9 mouse cellular contexts compared by ENCODE assay signal in genomic region chr9:109097291-109097690, GRCm38 (mm10). TPM values are rescaled to one million over a fixed set of nuclear protein-coding genes. Genes with fewer than 3 reads are reported as not detected.
DNase-seq lines count a peak whose midpoint lies in the region; ATAC-seq and TF ChIP-seq lines count a peak whose summit lies in the region.
"Had no signal": no experiment of that assay in that cellular context is flagged by ENCODE, and none has a peak within 500 bp of the region (broad histone marks: within the 10 kb centered on the region; RNA-seq: fewer than 3 reads in every experiment).

No protein-coding gene starts in this region.

- no peaks in the 10 kb centered on the region for H3K27me3 ChIP-seq in kidney, embryonic 15.5 days
- H3K27me3 ChIP-seq in heart, embryonic 15.5 days = no peaks in the 10 kb centered on the region
- H3K27me3 ChIP-seq in liver, embryonic 16.5 days (ENCODE audit: control insufficient read depth, insufficient read depth, low read depth, low read length) = peaks cover 37% of the 10 kb centered on the region

- H3K27ac ChIP-seq in kidney, embryonic 15.5 days = peak overlapping the region; percentile 98
- peak overlapping the region; percentile 98 for H3K27ac ChIP-seq in heart, embryonic 15.5 days
- peak overlapping the region; percentile 81 for H3K27ac ChIP-seq in liver, embryonic 16.5 days (ENCODE audit: low read length)
- H3K27ac ChIP-seq in olfactory bulb, adult 2 months (ENCODE audit: insufficient read depth, low read depth, low read length) = peak overlapping the region; percentile 93

- TF ChIP-seq CTCF in olfactory bulb, adult 2 months (IDR thresholded peaks at IDR 0.05; ENCODE audit: insufficient read depth, low read depth, low read length) = no peak

- intact Hi-C loops in left cerebral cortex, postnatal 10 days (cut with DNase I) = loop anchor here (10.0 kb wide), 1 partner anchor 738 kb away; the partner anchor contains the start of gene Nme6

- peak overlapping the region; percentile 84; the same call in 1 of the 2 replicates for H3K9ac ChIP-seq in kidney, embryonic 15.5 days
- peak overlapping the region; percentile 84 for H3K9ac ChIP-seq in heart, embryonic 15.5 days
- H3K9ac ChIP-seq in liver, embryonic 16.5 days (ENCODE audit: low read depth, low read length) = no peak overlapping the region

- DNase-seq in kidney, adult 8-10 months = no peak
- DNase-seq in ovary, adult 18-20 months (ENCODE audit: low spot score) = no peak
- no peak for DNase-seq in right cerebral cortex, adult 2 months (ENCODE audit: low spot score in 2 of 2)
- DNase-seq in left cerebral cortex, postnatal 10 days (ENCODE audit: extremely low spot score in 1 of 2, low spot score in 2 of 2) = no peak

- H3K4me1 ChIP-seq in kidney, embryonic 15.5 days = peaks cover 79% of the 10 kb centered on the region
- H3K4me1 ChIP-seq in heart, embryonic 15.5 days (replicated peaks) = peaks cover 66% of the 10 kb centered on the region
- peaks cover 3% of the 10 kb centered on the region for H3K4me1 ChIP-seq in liver, embryonic 16.5 days (ENCODE audit: control insufficient read depth, low read depth, low read length)
- H3K4me1 ChIP-seq in olfactory bulb, adult 2 months (ENCODE audit: control insufficient read depth, insufficient read depth, low read length) = peaks cover 35% of the 10 kb centered on the region

- 20% methylated on average over 6 of the region's 6 CpGs for WGBS in kidney, embryonic 15.5 days
- 25% methylated on average over 6 of the region's 6 CpGs for WGBS in heart, embryonic 15.5 days
- WGBS in liver, embryonic 16.5 days (ENCODE audit: insufficient replicate concordance) = 50% methylated on average over 6 of the region's 6 CpGs
- WGBS in olfactory bulb, adult 2 months = 46% methylated on average over 6 of the region's 6 CpGs

- peaks cover 21% of the 10 kb centered on the region for H3K36me3 ChIP-seq in kidney, embryonic 15.5 days
- no peaks in the 10 kb centered on the region; the same call in 1 of the 2 replicates for H3K36me3 ChIP-seq in heart, embryonic 15.5 days
- no peaks in the 10 kb centered on the region for H3K36me3 ChIP-seq in liver, embryonic 16.5 days (ENCODE audit: control insufficient read depth, insufficient read depth)

- TF ChIP-seq POLR2A in olfactory bulb, adult 2 months (IDR thresholded peaks at IDR 0.05; ENCODE audit: insufficient read depth, low read depth, low read length) = no peak

- H3K4me2 ChIP-seq in kidney, embryonic 15.5 days = peak overlapping the region; percentile 86
- H3K4me2 ChIP-seq in heart, embryonic 15.5 days = peak overlapping the region; percentile 82
- peak overlapping the region; percentile 62 for H3K4me2 ChIP-seq in liver, embryonic 16.5 days (ENCODE audit: low read depth, low read length)

- H3K9me3 ChIP-seq in kidney, embryonic 15.5 days (replicated peaks) = no peaks in the 10 kb centered on the region
- H3K9me3 ChIP-seq in heart, embryonic 15.5 days (replicated peaks) = no peaks in the 10 kb centered on the region
- no peaks in the 10 kb centered on the region for H3K9me3 ChIP-seq in liver, embryonic 16.5 days (replicated peaks; ENCODE audit: control insufficient read depth, low read length)

- ATAC-seq in kidney, embryonic 15.5 days (replicated peaks; ENCODE audit: low FRiP score) = no peak
- no peak for ATAC-seq in heart, embryonic 15.5 days (replicated peaks; ENCODE audit: insufficient number of reproducible peaks, insufficient read depth, low FRiP score, low read depth)
- ATAC-seq in liver, embryonic 16.5 days (ENCODE audit: low read depth) = no peak

- peak overlapping the region; percentile 67 for H3K4me3 ChIP-seq in kidney, embryonic 15.5 days (replicated peaks)
- H3K4me3 ChIP-seq in heart, embryonic 15.5 days = peak overlapping the region; percentile 76
- H3K4me3 ChIP-seq in liver, embryonic 16.5 days (ENCODE audit: low read depth, low read length) = peak overlapping the region; percentile 59
- H3K4me3 ChIP-seq in olfactory bulb, adult 2 months (ENCODE audit: insufficient read depth, low read depth, low read length) = 0 out of 2 replicates have a peak overlapping the region, but pooled peaks have one; percentile 90

RNA-seq across cellular contexts. Expression of gene Plxnb1, which starts 2.1 kb away (rescaled TPM):
- 15.2 and 19.4 TPM in 2 replicates for polyA plus RNA-seq in kidney, embryonic 15.5 days (2015; fragmentation: Nextera tagmentation; extraction: Ambion mirVana)
- 6.3 and 10.3 TPM in 2 replicates for polyA plus RNA-seq in heart, embryonic 15.5 days (2015; fragmentation: Nextera tagmentation; extraction: Ambion mirVana)
- 4.9 and 6.3 TPM in 2 replicates for polyA plus RNA-seq in liver, embryonic 16.5 days (2015; fragmentation: Nextera tagmentation; extraction: Ambion mirVana)
- polyA plus RNA-seq in olfactory bulb, adult 2 months (2012; ENCODE audit: insufficient read depth, insufficient read length, low replicate concordance, missing spikeins) = not detected in 2 replicates
- total RNA-seq in left cerebral cortex, postnatal 10 days (2021) = 10 to 100 TPM; 56.9 to 65.2 TPM
- polyA plus RNA-seq: G1E had no signal

RNA-seq across cellular contexts. Expression of gene Tma7, which starts 14.9 kb away (rescaled TPM):
- 616 and 693 TPM in 2 replicates for polyA plus RNA-seq in kidney, embryonic 15.5 days (2015; fragmentation: Nextera tagmentation; extraction: Ambion mirVana)
- 417 and 539 TPM in 2 replicates for polyA plus RNA-seq in heart, embryonic 15.5 days (2015; fragmentation: Nextera tagmentation; extraction: Ambion mirVana)
- 259 and 313 TPM in 2 replicates for polyA plus RNA-seq in liver, embryonic 16.5 days (2015; fragmentation: Nextera tagmentation; extraction: Ambion mirVana)
- polyA plus RNA-seq in olfactory bulb, adult 2 months (2012; ENCODE audit: insufficient read depth, insufficient read length, low replicate concordance, missing spikeins) = not detected in 2 replicates
- total RNA-seq in left cerebral cortex, postnatal 10 days (2021) = 100 to 1,000 TPM; 384 to 385 TPM

RNA-seq across cellular contexts. Expression of gene Ccdc51, which starts 15.0 kb away (rescaled TPM):
- 12.9 and 13.6 TPM in 2 replicates for polyA plus RNA-seq in kidney, embryonic 15.5 days (2015; fragmentation: Nextera tagmentation; extraction: Ambion mirVana)
- polyA plus RNA-seq in heart, embryonic 15.5 days (2015; fragmentation: Nextera tagmentation; extraction: Ambion mirVana) = 14.2 and 14.3 TPM in 2 replicates
- 10.0 and 11.9 TPM in 2 replicates for polyA plus RNA-seq in liver, embryonic 16.5 days (2015; fragmentation: Nextera tagmentation; extraction: Ambion mirVana)
- polyA plus RNA-seq in olfactory bulb, adult 2 months (2012; ENCODE audit: insufficient read depth, insufficient read length, low replicate concordance, missing spikeins) = not detected in 2 replicates
- 1 to 10 TPM; 6.4 TPM for total RNA-seq in left cerebral cortex, postnatal 10 days (2021)

RNA-seq across cellular contexts. Expression of gene Atrip, which starts 23.4 kb away (rescaled TPM):
- polyA plus RNA-seq in kidney, embryonic 15.5 days (2015; fragmentation: Nextera tagmentation; extraction: Ambion mirVana) = 26.3 and 27.0 TPM in 2 replicates
- polyA plus RNA-seq in heart, embryonic 15.5 days (2015; fragmentation: Nextera tagmentation; extraction: Ambion mirVana) = 15.9 and 18.2 TPM in 2 replicates
- polyA plus RNA-seq in liver, embryonic 16.5 days (2015; fragmentation: Nextera tagmentation; extraction: Ambion mirVana) = 8.5 and 8.8 TPM in 2 replicates
- polyA plus RNA-seq in olfactory bulb, adult 2 months (2012; ENCODE audit: insufficient read depth, insufficient read length, low replicate concordance, missing spikeins) = not detected in 2 replicates
- 10 to 100 TPM; 24.4 to 29.0 TPM for total RNA-seq in left cerebral cortex, postnatal 10 days (2021)

RNA-seq across cellular contexts. Expression of gene Trex1, which starts 37.8 kb away (rescaled TPM):
- polyA plus RNA-seq in kidney, embryonic 15.5 days (2015; fragmentation: Nextera tagmentation; extraction: Ambion mirVana) = 11.1 and 13.8 TPM in 2 replicates
- 9.2 and 13.6 TPM in 2 replicates for polyA plus RNA-seq in heart, embryonic 15.5 days (2015; fragmentation: Nextera tagmentation; extraction: Ambion mirVana)
- polyA plus RNA-seq in liver, embryonic 16.5 days (2015; fragmentation: Nextera tagmentation; extraction: Ambion mirVana) = 7.4 and 8.8 TPM in 2 replicates
- not detected in 2 replicates for polyA plus RNA-seq in olfactory bulb, adult 2 months (2012; ENCODE audit: insufficient read depth, insufficient read length, low replicate concordance, missing spikeins)
- total RNA-seq in left cerebral cortex, postnatal 10 days (2021) = 10 to 100 TPM; 11.4 to 12.1 TPM

Comparison
In these comparisons a context has a peak if more than half of its experiments do, and no peak if none do; other contexts are left out.
1. RNA of gene Ccdc51, which starts 15.0 kb away (polyA plus RNA-seq): 14.2 to 14.3 TPM in heart, embryonic 15.5 days, 12.9 to 13.6 TPM in kidney, embryonic 15.5 days and 10.0 to 11.9 TPM in liver, embryonic 16.5 days; not detected in olfactory bulb, adult 2 months; every median in the first group is over 10 times any median in the second.
2. Peak in every context shown above with its lines, with median percentiles within 50 percentile points of each other: H3K27ac ChIP-seq, H3K4me2 ChIP-seq and H3K4me3 ChIP-seq.